Mouse (Mus musculus) limb, embryonic 11.5 days (tissue): ENCODE data around the gene Bcl2l12. TPM values are rescaled to one million over a fixed set of nuclear protein-coding genes. Genes with fewer than 3 reads are reported as not detected.

ENCODE experiments used
- ATAC-seq: fragments of 200-750 bp; cut with Nextera tagmentation; 2 replicates; pipeline ENCODE4 v1.8.0; 2017; ENCODE audit warnings: low read depth; ENCODE audit not compliant: insufficient number of reproducible peaks, low FRiP score, low TSS enrichment
- DNase-seq: peaks from one replicate; pipeline ENCODE4 v3.0.0-alpha.2; 2015; ENCODE audit warnings: low spot score
- H3K27ac ChIP-seq: fragments of 300-500 bp; sonication (generic); replicated peaks from 2 replicates; pipeline ENCODE4 v1.5.1; 2014; ENCODE audit warnings: low read depth, mild to moderate bottlenecking, low read length
- H3K27me3 ChIP-seq: fragments of 300-500 bp; sonication (generic); 2 replicates; pipeline ENCODE4 v1.6.1; 2014; ENCODE audit warnings: mild to moderate bottlenecking, low read length, mixed read lengths; ENCODE audit not compliant: control insufficient read depth, insufficient read depth
- H3K36me3 ChIP-seq: fragments of 300-500 bp; sonication (generic); 2 replicates; pipeline ENCODE4 v1.6.1; 2014; ENCODE audit warnings: mild to moderate bottlenecking, low read length, moderate library complexity, mixed read lengths; ENCODE audit not compliant: control insufficient read depth, insufficient read depth
- H3K4me1 ChIP-seq: fragments of 300-500 bp; sonication (generic); 2 replicates; pipeline ENCODE4 v1.6.1; 2014; ENCODE audit warnings: low read length, mixed read lengths; ENCODE audit not compliant: control insufficient read depth, insufficient read depth
- H3K4me2 ChIP-seq: fragments of 300-500 bp; sonication (generic); 2 replicates; pipeline ENCODE4 v1.6.1; 2014; ENCODE audit warnings: low read depth, mild to moderate bottlenecking, moderate library complexity; ENCODE audit not compliant: severe bottlenecking
- H3K4me3 ChIP-seq: fragments of 300-500 bp; sonication (generic); 2 replicates; pipeline ENCODE4 v1.5.1; 2014; ENCODE audit warnings: low read depth, low read length
- H3K9ac ChIP-seq: fragments of 300-500 bp; sonication (generic); 2 replicates; pipeline ENCODE4 v1.6.1; 2014; ENCODE audit warnings: mild to moderate bottlenecking, low read length
- H3K9me3 ChIP-seq: fragments of 300-500 bp; sonication (generic); 2 replicates; pipeline ENCODE4 v1.6.1; 2016; ENCODE audit warnings: low read length; ENCODE audit not compliant: control insufficient read depth
- WGBS: fragments of 180-500 bp; shearing (Covaris S2); extraction: QIAGEN DNeasy Blood & Tissue Kit; methylation state at CpG from one replicate; pipeline ENCODE4 v1.1.7; 2014; 5-methylcytosine and 5-hydroxymethylcytosine counted together
- microRNA-seq: library from miRNA; unstranded; fragments of <30 nt; microRNA quantifications from one replicate; pipeline ENCODE4, GENCODE M21; 2016
- polyA plus RNA-seq: library from polyadenylated mRNA; unstranded; fragments of >200 nt; fragmentation: Nextera tagmentation; extraction: Ambion mirVana; gene quantifications from 2 replicates; pipeline ENCODE4 v1.2.1, GENCODE M21; 2014

Gene Bcl2l12
- polyA plus RNA-seq, 1 experiment from 2014 or later, result 91.9 TPM

DNA sequence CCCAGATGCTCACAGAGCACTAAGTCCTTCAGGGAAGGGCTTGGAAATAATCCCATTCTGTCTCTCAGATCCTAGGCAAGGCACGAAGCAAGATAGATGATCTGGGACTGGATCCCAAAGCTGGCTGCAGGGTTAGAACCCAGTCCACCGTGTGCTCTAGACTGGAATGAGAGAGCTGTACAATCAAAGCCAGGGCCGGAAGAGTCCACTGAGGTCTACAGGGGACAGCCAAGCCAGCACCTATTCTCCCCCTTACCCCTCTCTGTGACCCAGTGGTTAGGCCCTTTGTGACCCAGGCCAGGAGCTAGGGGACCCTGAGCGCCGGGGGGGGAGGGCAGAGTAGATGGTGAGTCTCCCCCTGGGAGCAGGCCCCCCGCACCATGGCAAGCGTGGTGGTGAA lies 55.6 kb downstream of the Bcl2l12 start, which contains the start of gene Tsks:
Gene Tsks, plus strand, starts transcription at position 301 of the 400 bp plus-strand sequence.
- Histone ChIP-seq H3K4me2 (no peak within 1 kb of the TSS), H3K36me3 (no peaks in the 10 kb centered on the region), H3K9ac (no peak within 1 kb of the TSS), H3K4me3 (no peak within 1 kb of the TSS), H3K4me1 (no peaks in the 10 kb centered on the region), H3K27me3 (no peaks in the 10 kb centered on the region), H3K27ac (no peak within 1 kb of the TSS), H3K9me3 (no peaks in the 10 kb centered on the region)
- WGBS, result 80% methylated on average over 7 of the region's 7 CpGs
- no peak for DNase-seq
- no peak for ATAC-seq

Small RNA genes lying within 50 kb of the gene (microRNA-seq; reads per million reads assigned to microRNA genes)
- 0.92 reads per million for gene Mir7054

Other genes starting within 250 kb of the Bcl2l12 start
- gene Zfp473, start 247.7 kb downstream of the Bcl2l12 start, polyA plus RNA-seq, result 3.2 and 3.8 TPM in 2 replicates
- gene Nup62, start 182.6 kb downstream of the Bcl2l12 start, polyA plus RNA-seq, result 81.7 and 82.6 TPM in 2 replicates
- gene Il4i1, start 182.3 kb downstream of the Bcl2l12 start, polyA plus RNA-seq, result 1.1 TPM in 2 replicates
- gene Atf5, start 182.1 kb downstream of the Bcl2l12 start, polyA plus RNA-seq, result 2.1 and 2.3 TPM in 2 replicates
- gene Akt1s1, start 149.7 kb downstream of the Bcl2l12 start, polyA plus RNA-seq, result 38.6 and 63.4 TPM in 2 replicates
- 60.9 and 69.0 TPM in 2 replicates for gene Tbc1d17, start 149.6 kb downstream of the Bcl2l12 start, polyA plus RNA-seq
- 31.0 and 31.2 TPM in 2 replicates for gene Pnkp, start 141.6 kb downstream of the Bcl2l12 start, polyA plus RNA-seq
- 410 and 427 TPM in 2 replicates for gene Ptov1, start 128.9 kb downstream of the Bcl2l12 start, polyA plus RNA-seq
- gene Med25, start 106.0 kb downstream of the Bcl2l12 start, polyA plus RNA-seq, result 79.2 and 80.5 TPM in 2 replicates
- 14.8 and 16.0 TPM in 2 replicates for gene Fuz, start 102.6 kb downstream of the Bcl2l12 start, polyA plus RNA-seq
- 77.0 and 78.8 TPM in 2 replicates for gene Ap2a1, start 69.2 kb downstream of the Bcl2l12 start, polyA plus RNA-seq
- gene Tsks, start 55.5 kb downstream of the Bcl2l12 start, polyA plus RNA-seq, result 0.13 TPM in 1 of 2 replicates, not detected in the other
- gene Cpt1c, start 23.9 kb downstream of the Bcl2l12 start, polyA plus RNA-seq, result 17.5 and 22.1 TPM in 2 replicates
- gene Prmt1, start 12.1 kb downstream of the Bcl2l12 start, polyA plus RNA-seq, result 332 and 334 TPM in 2 replicates
- gene Irf3, start 1.1 kb downstream of the Bcl2l12 start, polyA plus RNA-seq, result 73.9 and 83.5 TPM in 2 replicates
- 52.0 and 60.3 TPM in 2 replicates for gene Scaf1, start 17.7 kb upstream of the Bcl2l12 start, polyA plus RNA-seq
- gene Rras, start 19.2 kb upstream of the Bcl2l12 start, polyA plus RNA-seq, result 20.8 and 21.0 TPM in 2 replicates
- 18.5 and 20.0 TPM in 2 replicates for gene Prr12, start 54.2 kb upstream of the Bcl2l12 start, polyA plus RNA-seq
- 70.2 and 73.9 TPM in 2 replicates for gene Nosip, start 63.7 kb upstream of the Bcl2l12 start, polyA plus RNA-seq
- gene Prrg2, start 64.0 kb upstream of the Bcl2l12 start, polyA plus RNA-seq, result 22.1 and 24.6 TPM in 2 replicates
- 220 and 245 TPM in 2 replicates for gene Rcn3, start 93.5 kb upstream of the Bcl2l12 start, polyA plus RNA-seq
- 8.0 and 9.8 TPM in 2 replicates for gene Fcgrt, start 105.1 kb upstream of the Bcl2l12 start, polyA plus RNA-seq
- gene Rps11, start 125.7 kb upstream of the Bcl2l12 start, polyA plus RNA-seq, result 1,759 and 1,785 TPM in 2 replicates
- gene Rpl13a, start 130.0 kb upstream of the Bcl2l12 start, polyA plus RNA-seq, result 1,469 and 1,490 TPM in 2 replicates
- gene Gm45713, start 137.5 kb upstream of the Bcl2l12 start, polyA plus RNA-seq, result 0.45 TPM in 1 of 2 replicates, not detected in the other
- 0.33 and 0.44 TPM in 2 replicates for gene Flt3l, start 137.7 kb upstream of the Bcl2l12 start, polyA plus RNA-seq
- gene Pih1d1, start 155.6 kb upstream of the Bcl2l12 start, polyA plus RNA-seq, result 106 and 108 TPM in 2 replicates
- 37.2 and 38.7 TPM in 2 replicates for gene Aldh16a1, start 155.9 kb upstream of the Bcl2l12 start, polyA plus RNA-seq
- 0.11 TPM in 1 of 2 replicates, not detected in the other for gene Slc17a7, start 165.2 kb upstream of the Bcl2l12 start, polyA plus RNA-seq
- not detected in 2 replicates for gene Gfy, start 180.9 kb upstream of the Bcl2l12 start, polyA plus RNA-seq
- gene Pth2, start 182.3 kb upstream of the Bcl2l12 start, polyA plus RNA-seq, result not detected in 2 replicates
- gene Ccdc155, start 206.2 kb upstream of the Bcl2l12 start, polyA plus RNA-seq, result 0.41 and 0.51 TPM in 2 replicates
- 0.51 and 0.60 TPM in 2 replicates for gene Dkkl1, start 213.4 kb upstream of the Bcl2l12 start, polyA plus RNA-seq
- gene Tead2, start 217.0 kb upstream of the Bcl2l12 start, polyA plus RNA-seq, result 378 and 385 TPM in 2 replicates
- 0.82 and 1.6 TPM in 2 replicates for gene Cd37, start 240.4 kb upstream of the Bcl2l12 start, polyA plus RNA-seq
- gene Slc6a16, start 242.4 kb upstream of the Bcl2l12 start, polyA plus RNA-seq, result 0.20 and 0.36 TPM in 2 replicates